Mouse (Mus musculus) intestine, postnatal 0 days (tissue): ENCODE results near the gene Evpl. TPM values are rescaled to one million over a fixed set of nuclear protein-coding genes. Genes with fewer than 3 reads are reported as not detected.

Experiments used
- ATAC-seq: fragments of 200-750 bp; cut with Nextera tagmentation; 2 replicates; pipeline ENCODE4 v1.8.0; 2017; ENCODE audit warnings: mild to moderate bottlenecking, moderate TSS enrichment, moderate library complexity
- H3K27ac ChIP-seq: fragments of 300-500 bp; sonication (generic); 2 replicates; pipeline ENCODE4 v1.5.1; 2014; ENCODE audit warnings: mild to moderate bottlenecking, low read depth, low read length, moderate library complexity
- H3K27me3 ChIP-seq: fragments of 300-500 bp; sonication (generic); replicated peaks from 2 replicates; pipeline ENCODE4 v1.6.1; 2014; ENCODE audit warnings: low read length, mixed read lengths; ENCODE audit not compliant: control insufficient read depth, insufficient read depth
- H3K36me3 ChIP-seq: fragments of 300-500 bp; sonication (generic); 2 replicates; pipeline ENCODE4 v1.6.1; 2014; ENCODE audit warnings: mild to moderate bottlenecking, moderate library complexity; ENCODE audit not compliant: control insufficient read depth, insufficient read depth
- H3K4me1 ChIP-seq: fragments of 300-500 bp; sonication (generic); replicated peaks from 2 replicates; pipeline ENCODE4 v1.6.1; 2014; ENCODE audit warnings: antibody characterized with exemption, low read length, mixed read lengths; ENCODE audit not compliant: control insufficient read depth, insufficient read depth
- H3K4me2 ChIP-seq: fragments of 300-500 bp; sonication (generic); replicated peaks from 2 replicates; pipeline ENCODE4 v1.6.1; 2014; ENCODE audit warnings: low read depth, mild to moderate bottlenecking, moderate library complexity
- H3K4me3 ChIP-seq: fragments of 300-500 bp; sonication (generic); 2 replicates; pipeline ENCODE4 v1.5.1; 2014; ENCODE audit warnings: low read depth, low read length
- H3K9ac ChIP-seq: fragments of 300-500 bp; sonication (generic); 2 replicates; pipeline ENCODE4 v1.6.1; 2014; ENCODE audit warnings: mild to moderate bottlenecking, low read depth, low read length
- H3K9me3 ChIP-seq: fragments of 300-500 bp; sonication (generic); 2 replicates; pipeline ENCODE4 v1.6.1; 2016; ENCODE audit warnings: mixed run types; ENCODE audit not compliant: control insufficient read depth
- CTCF ChIP-seq: sonication (generic); IDR thresholded peaks from 2 replicates; pipeline ENCODE4 v1.5.1; 2016; ENCODE audit warnings: low read depth, mild to moderate bottlenecking, control low read depth, antibody characterized with exemption, moderate library complexity
- WGBS: fragments of 180-500 bp; shearing (Covaris S2); extraction: QIAGEN DNeasy Blood & Tissue Kit; methylation state at CpG from one replicate; pipeline ENCODE4 v1.1.7; 2014; 5-methylcytosine and 5-hydroxymethylcytosine counted together
- polyA plus RNA-seq: library from polyadenylated mRNA; unstranded; fragments of >200 nt; fragmentation: Nextera tagmentation; extraction: Ambion mirVana; gene quantifications from 2 replicates; pipeline ENCODE4 v1.2.1, GENCODE M21; 2015

Gene Evpl
- polyA plus RNA-seq, 1 experiment from 2014 or later = 1.2 TPM

GRCm38 (mm10) chr11:116234901-116235300 is 3.0 kb downstream of the Evpl start:
- no peaks in the 10 kb centered on the region for H3K9me3 ChIP-seq
- no peak for ATAC-seq
- no peak overlapping the region for H3K4me3 ChIP-seq
- H3K9ac ChIP-seq = no peak overlapping the region
- TF ChIP-seq CTCF = no peak
- H3K4me1 ChIP-seq = no peaks in the 10 kb centered on the region
- H3K4me2 ChIP-seq = no peak overlapping the region
- H3K27ac ChIP-seq = no peak overlapping the region
- H3K27me3 ChIP-seq = no peaks in the 10 kb centered on the region
- H3K36me3 ChIP-seq = no peaks in the 10 kb centered on the region
- WGBS = 86% methylated on average over 8 of the region's 8 CpGs

DNA sequence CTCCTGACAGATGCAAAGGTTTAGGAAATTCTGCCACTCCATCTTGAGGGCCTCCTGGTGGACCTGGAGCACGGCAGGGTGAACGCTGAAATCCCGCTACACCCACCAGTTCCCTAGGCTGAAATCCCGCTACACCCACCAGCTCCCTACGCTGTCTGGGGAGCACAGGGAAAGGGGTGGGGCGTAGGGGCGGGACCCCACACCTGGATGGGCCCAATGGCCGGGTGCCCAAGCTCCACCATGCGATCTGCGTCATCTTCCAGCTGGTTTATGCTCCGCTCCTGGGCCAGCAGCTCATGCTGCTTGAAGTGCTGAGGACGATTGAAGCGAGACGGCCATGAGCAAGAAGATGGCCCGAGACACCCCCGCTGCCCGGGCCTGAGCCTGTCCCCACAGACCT is 5.5 kb downstream of the Evpl start:
- Histone ChIP-seq H3K27me3 (no peaks in the 10 kb centered on the region), H3K4me1 (no peaks in the 10 kb centered on the region), H3K4me2 (no peak overlapping the region), H3K9ac (no peak overlapping the region), H3K27ac (no peak overlapping the region), H3K9me3 (no peaks in the 10 kb centered on the region), H3K4me3 (no peak overlapping the region), H3K36me3 (no peaks in the 10 kb centered on the region)
- TF ChIP-seq CTCF = no peak
- no peak for ATAC-seq
- WGBS = 51% methylated on average over 17 of the region's 17 CpGs

DNA sequence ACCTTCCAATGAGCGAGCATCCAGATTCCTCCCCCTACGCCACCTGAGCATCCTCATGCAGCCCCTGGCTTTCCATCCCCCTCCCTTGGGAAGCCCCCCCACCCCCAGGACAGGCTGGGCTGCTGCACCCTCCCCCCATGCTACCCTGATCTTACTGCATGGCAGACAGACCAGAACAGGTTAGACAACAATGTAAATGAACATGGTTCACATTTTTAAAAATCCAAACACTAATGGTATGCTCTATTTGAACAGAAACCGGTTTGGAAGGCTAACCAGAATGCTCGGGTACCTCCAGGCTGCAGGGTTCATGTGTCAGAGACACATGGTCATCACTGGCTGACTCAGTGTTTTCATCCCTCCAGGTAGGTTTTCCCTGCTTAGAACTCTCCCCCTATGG is 9.2 kb downstream of the Evpl start:
- Histone ChIP-seq H3K4me1 (no peaks in the 10 kb centered on the region), H3K9ac (no peak overlapping the region), H3K27ac (no peak overlapping the region), H3K4me2 (no peak overlapping the region), H3K36me3 (peaks cover 10% of the 10 kb centered on the region; the same call in 1 of the 2 replicates), H3K9me3 (no peaks in the 10 kb centered on the region), H3K27me3 (no peaks in the 10 kb centered on the region), H3K4me3 (no peak overlapping the region)
- 61% methylated on average over 4 of the region's 4 CpGs for WGBS
- no peak for TF ChIP-seq CTCF
- no peak for ATAC-seq

DNA sequence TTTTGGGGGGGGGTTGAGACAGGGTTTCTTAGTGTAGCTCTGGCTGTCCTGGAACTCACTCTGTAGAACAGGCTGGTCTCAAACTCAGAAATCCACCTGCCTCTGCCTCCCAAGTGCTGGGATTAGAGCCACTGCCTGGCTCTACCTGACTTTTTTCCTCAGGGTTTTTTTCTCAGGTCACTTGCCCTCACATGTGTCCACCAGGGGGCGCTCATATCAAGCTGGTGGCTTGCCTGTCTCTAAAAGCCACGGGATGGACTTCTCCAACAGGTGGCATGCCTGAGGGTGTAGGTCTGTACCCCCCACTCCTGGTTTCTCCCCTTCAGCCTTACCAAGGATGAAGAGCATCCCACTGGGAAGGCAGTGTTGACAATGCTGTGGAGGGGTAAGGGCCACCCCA is 11.5 kb downstream of the Evpl start:
- H3K4me2 ChIP-seq = no peak overlapping the region
- H3K9ac ChIP-seq = no peak overlapping the region
- no peaks in the 10 kb centered on the region for H3K4me1 ChIP-seq
- peak; percentile 25; the same call in 1 of the 2 replicates for ATAC-seq
- H3K27me3 ChIP-seq = no peaks in the 10 kb centered on the region
- no peaks in the 10 kb centered on the region for H3K9me3 ChIP-seq
- H3K27ac ChIP-seq = no peak overlapping the region
- WGBS = 0% methylated on average over 2 of the region's 2 CpGs
- TF ChIP-seq CTCF = peak; percentile 98
- H3K4me3 ChIP-seq = no peak overlapping the region
- H3K36me3 ChIP-seq = peaks cover 17% of the 10 kb centered on the region; the same call in 1 of the 2 replicates

DNA sequence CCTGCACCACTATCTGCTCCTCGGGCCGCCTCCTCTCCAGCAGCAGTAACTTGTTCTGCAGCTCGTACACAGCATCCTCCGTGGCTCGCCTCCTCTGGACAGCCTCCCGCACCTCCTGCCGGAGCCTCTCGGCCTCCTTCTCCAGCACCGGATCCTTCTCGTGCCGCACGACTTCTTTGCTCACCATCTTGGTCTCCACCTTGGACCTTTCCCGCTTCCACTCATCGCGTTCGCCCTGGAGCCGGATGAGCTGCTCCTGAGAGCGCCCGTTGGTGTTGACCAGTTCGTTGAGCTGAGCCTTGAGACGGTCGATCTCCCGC is 15.2 kb downstream of the Evpl start:
- WGBS = 30% methylated on average over 23 of the region's 23 CpGs
- no peak for ATAC-seq
- Histone ChIP-seq H3K9ac (no peak overlapping the region; the same call in 1 of the 2 replicates), H3K27me3 (peaks cover 5% of the 10 kb centered on the region; the same call in 1 of the 2 replicates), H3K27ac (no peak overlapping the region), H3K36me3 (peaks cover 17% of the 10 kb centered on the region; the same call in 1 of the 2 replicates), H3K4me2 (peak overlapping the region; percentile 58), H3K4me1 (peaks cover 8% of the 10 kb centered on the region), H3K4me3 (peak overlapping the region; percentile 9), H3K9me3 (no peaks in the 10 kb centered on the region)
- TF ChIP-seq CTCF = no peak

GRCm38 (mm10) chr11:116221931-116222739 is 15.7 kb downstream of the Evpl start:
- WGBS = 28% methylated on average over 53 of the region's 53 CpGs
- no peak for ATAC-seq
- H3K9ac ChIP-seq = no peak overlapping the region

More at GRCm38 (mm10) chr11:116221931-116222739, 15.7 kb downstream of the Evpl start:
- peaks cover 17% of the 10 kb centered on the region; the same call in 1 of the 2 replicates for H3K36me3 ChIP-seq
- peak overlapping the region; percentile 58 for H3K4me2 ChIP-seq
- TF ChIP-seq CTCF = no peak
- H3K9me3 ChIP-seq = no peaks in the 10 kb centered on the region
- peaks cover 8% of the 10 kb centered on the region for H3K4me1 ChIP-seq
- H3K27me3 ChIP-seq = peaks cover 5% of the 10 kb centered on the region; the same call in 1 of the 2 replicates
- no peak overlapping the region for H3K27ac ChIP-seq
- H3K4me3 ChIP-seq = peak overlapping the region; percentile 9
